Mouse (Mus musculus) heart, embryonic 16.5 days (tissue): ENCODE data around the gene Lsm12. TPM values are rescaled to one million over a fixed set of nuclear protein-coding genes. Genes with fewer than 3 reads are reported as not detected.

ENCODE experiments used
- ATAC-seq: fragments of 200-750 bp; cut with Nextera tagmentation; replicated peaks from 2 replicates; pipeline ENCODE4 v1.8.0; 2017; ENCODE audit warnings: moderate number of reproducible peaks; ENCODE audit not compliant: insufficient read depth, low FRiP score; ENCODE audit errors: extremely low read depth
- H3K27ac ChIP-seq: fragments of 300-500 bp; sonication (generic); 2 replicates; pipeline ENCODE4 v1.5.1; 2014; ENCODE audit warnings: mild to moderate bottlenecking, low read length, control low read depth, moderate library complexity
- H3K27me3 ChIP-seq: fragments of 300-500 bp; sonication (generic); 2 replicates; pipeline ENCODE4 v1.6.1; 2014; ENCODE audit warnings: low read length, mixed read lengths; ENCODE audit not compliant: control insufficient read depth, insufficient read depth
- H3K36me3 ChIP-seq: fragments of 300-500 bp; sonication (generic); 2 replicates; pipeline ENCODE4 v1.6.1; 2014; ENCODE audit not compliant: control insufficient read depth, insufficient read depth
- H3K4me1 ChIP-seq: fragments of 300-500 bp; sonication (generic); 2 replicates; pipeline ENCODE4 v1.6.1; 2014; ENCODE audit warnings: low read length, mixed read lengths; ENCODE audit not compliant: control insufficient read depth, insufficient read depth
- H3K4me2 ChIP-seq: fragments of 300-500 bp; sonication (generic); 2 replicates; pipeline ENCODE4 v1.6.1; 2014; ENCODE audit warnings: low read depth, mild to moderate bottlenecking, control low read depth, low read length
- H3K4me3 ChIP-seq: fragments of 300-500 bp; sonication (generic); 2 replicates; pipeline ENCODE4 v1.5.1; 2014; ENCODE audit warnings: mild to moderate bottlenecking, control low read depth, low read length
- H3K9ac ChIP-seq: fragments of 300-500 bp; sonication (generic); 2 replicates; pipeline ENCODE4 v1.6.1; 2014; ENCODE audit warnings: low read length, control low read depth
- H3K9me3 ChIP-seq: fragments of 300-500 bp; sonication (generic); replicated peaks from 2 replicates; pipeline ENCODE4 v1.6.1; 2016; ENCODE audit warnings: low read length; ENCODE audit not compliant: control insufficient read depth
- WGBS: fragments of 180-500 bp; shearing (Covaris S2); extraction: QIAGEN DNeasy Blood & Tissue Kit; methylation state at CpG from one replicate; pipeline ENCODE4 v1.1.7; 2014; 5-methylcytosine and 5-hydroxymethylcytosine counted together
- polyA plus RNA-seq: library from polyadenylated mRNA; unstranded; fragments of >200 nt; fragmentation: Nextera tagmentation; extraction: Ambion mirVana; gene quantifications from 2 replicates; pipeline ENCODE4 v1.2.1, GENCODE M21; 2015

The Lsm12 gene
- polyA plus RNA-seq, 1 experiment from 2014 or later = 60.5 TPM

- Histone ChIP-seq H3K36me3 (peaks cover 9% of the 10 kb centered on the region), H3K4me2 (no peak overlapping the region), H3K9ac (no peak overlapping the region), H3K4me1 (peaks cover 80% of the 10 kb centered on the region), H3K27me3 (no peaks in the 10 kb centered on the region), H3K27ac (peak overlapping the region; percentile 1; the same call in 1 of the 2 replicates), H3K9me3 (no peaks in the 10 kb centered on the region), H3K4me3 (no peak overlapping the region)
- WGBS = 24% methylated on average over 2 of the region's 2 CpGs
- ATAC-seq = no peak
Observed at GRCm38 (mm10) chr11:102209742-102210141, 24.6 kb upstream of the Lsm12 start.

GRCm38 (mm10) chr11:102208846-102209245, 23.8 kb upstream of the Lsm12 start:
- H3K4me3 ChIP-seq = no peak overlapping the region
- H3K4me1 ChIP-seq = peaks cover 80% of the 10 kb centered on the region
- no peaks in the 10 kb centered on the region for H3K9me3 ChIP-seq
- H3K27ac ChIP-seq = peak overlapping the region; percentile 32
- peaks cover 13% of the 10 kb centered on the region for H3K36me3 ChIP-seq
- 25% methylated on average over 4 of the region's 4 CpGs for WGBS
- no peak overlapping the region for H3K4me2 ChIP-seq
- ATAC-seq = no peak
- H3K27me3 ChIP-seq = no peaks in the 10 kb centered on the region
- H3K9ac ChIP-seq = peak overlapping the region; percentile 20; the same call in 1 of the 2 replicates

GRCm38 (mm10) chr11:102207825-102208777, 23.0 kb upstream of the Lsm12 start:
- WGBS = 45% methylated on average over 11 of the region's 11 CpGs
- no peak for ATAC-seq
- peaks cover 74% of the 10 kb centered on the region for H3K4me1 ChIP-seq
- no peaks in the 10 kb centered on the region for H3K9me3 ChIP-seq
- H3K4me3 ChIP-seq = no peak overlapping the region
- peaks cover 18% of the 10 kb centered on the region for H3K36me3 ChIP-seq
- peak overlapping the region; percentile 39; the same call in 1 of the 2 replicates for H3K4me2 ChIP-seq
- H3K27ac ChIP-seq = peak overlapping the region; percentile 58
- no peaks in the 10 kb centered on the region for H3K27me3 ChIP-seq
- H3K9ac ChIP-seq = peak overlapping the region; percentile 45

- no peak overlapping the region for H3K4me2 ChIP-seq
- H3K27me3 ChIP-seq = no peaks in the 10 kb centered on the region
- peaks cover 59% of the 10 kb centered on the region for H3K4me1 ChIP-seq
- H3K27ac ChIP-seq = no peak overlapping the region
- ATAC-seq = no peak
- H3K36me3 ChIP-seq = peaks cover 26% of the 10 kb centered on the region
- H3K9ac ChIP-seq = peak overlapping the region; percentile 25; the same call in 1 of the 2 replicates
- 70% methylated on average over 30 of the region's 30 CpGs for WGBS
- no peak overlapping the region for H3K4me3 ChIP-seq
- no peaks in the 10 kb centered on the region for H3K9me3 ChIP-seq
Observed at GRCm38 (mm10) chr11:102206481-102206880, 21.4 kb upstream of the Lsm12 start.

GRCm38 (mm10) chr11:102201408-102201821, 16.3 kb upstream of the Lsm12 start:
- WGBS = 76% methylated on average over 12 of the region's 12 CpGs
- no peak overlapping the region for H3K4me3 ChIP-seq

GRCm38 (mm10) chr11:102199856-102200255, 14.8 kb upstream of the Lsm12 start:
- Histone ChIP-seq H3K27ac (no peak overlapping the region), H3K4me1 (peaks cover 10% of the 10 kb centered on the region; the same call in 1 of the 2 replicates), H3K9me3 (no peaks in the 10 kb centered on the region), H3K9ac (no peak overlapping the region), H3K4me3 (no peak overlapping the region), H3K27me3 (no peaks in the 10 kb centered on the region), H3K36me3 (peaks cover 67% of the 10 kb centered on the region), H3K4me2 (no peak overlapping the region)
- 59% methylated on average over 9 of the region's 9 CpGs for WGBS
- ATAC-seq = no peak

More at GRCm38 (mm10) chr11:102201408-102201821, 16.3 kb upstream of the Lsm12 start:
- Histone ChIP-seq H3K9ac (no peak overlapping the region), H3K4me2 (no peak overlapping the region), H3K9me3 (no peaks in the 10 kb centered on the region), H3K27me3 (no peaks in the 10 kb centered on the region), H3K27ac (no peak overlapping the region), H3K4me1 (peaks cover 15% of the 10 kb centered on the region; the same call in 1 of the 2 replicates), H3K36me3 (peaks cover 60% of the 10 kb centered on the region)
- ATAC-seq = no peak

GRCm38 (mm10) chr11:102198245-102198644, 13.1 kb upstream of the Lsm12 start:
- no peaks in the 10 kb centered on the region for H3K4me1 ChIP-seq
- no peak overlapping the region for H3K4me3 ChIP-seq
- H3K36me3 ChIP-seq = peaks cover 61% of the 10 kb centered on the region
- no peak for ATAC-seq
- no peak overlapping the region for H3K9ac ChIP-seq
- no peaks in the 10 kb centered on the region for H3K9me3 ChIP-seq
- no peak overlapping the region for H3K4me2 ChIP-seq
- H3K27ac ChIP-seq = no peak overlapping the region
- WGBS = 63% methylated on average over 6 of the region's 6 CpGs
- no peaks in the 10 kb centered on the region for H3K27me3 ChIP-seq

- Histone ChIP-seq H3K4me3 (no peak overlapping the region), H3K4me2 (no peak overlapping the region), H3K9ac (no peak overlapping the region), H3K9me3 (no peaks in the 10 kb centered on the region), H3K27ac (no peak overlapping the region), H3K4me1 (no peaks in the 10 kb centered on the region), H3K27me3 (no peaks in the 10 kb centered on the region), H3K36me3 (peaks cover 53% of the 10 kb centered on the region)
- ATAC-seq = no peak
- WGBS = 57% methylated on average over 21 of the region's 21 CpGs
Observed at GRCm38 (mm10) chr11:102196018-102196797, 11.1 kb upstream of the Lsm12 start.
